In the genomic region with DNA sequence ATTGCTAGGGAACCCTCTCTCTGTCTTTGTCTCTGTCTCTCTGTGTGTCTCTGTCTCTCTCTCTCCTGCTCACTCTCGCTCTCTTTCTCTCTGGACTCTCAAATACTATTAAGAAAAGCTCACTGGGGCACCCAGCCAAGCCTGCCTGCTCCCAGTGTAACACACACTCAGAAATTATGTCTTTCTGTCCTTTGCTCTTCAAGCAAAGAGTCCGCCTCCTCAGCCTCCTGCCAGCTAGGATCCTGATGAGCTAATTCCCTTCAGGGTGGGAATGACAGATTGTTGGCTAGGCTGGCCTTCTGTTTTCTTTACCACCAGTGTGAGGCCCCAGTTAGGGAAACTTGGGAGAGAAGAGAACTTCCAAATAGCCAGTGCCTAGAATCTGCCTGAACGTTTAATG, we compare ENCODE assay signal across 8 mouse cellular contexts. TPM values are rescaled to one million over a fixed set of nuclear protein-coding genes. Genes with fewer than 3 reads are reported as not detected.
A peak's percentile ranks its signal among the peaks of the same experiment; 100 is the strongest.
DNase-seq lines count a peak whose midpoint lies in the region; ATAC-seq and TF ChIP-seq lines count a peak whose summit lies in the region.

No protein-coding gene starts in this region.

- DNase-seq in lung, adult 18-20 months = peak; percentile 51 to 57
- no peak for DNase-seq in lung, adult 2 months
- DNase-seq in cerebellum, adult 9-10 months = peak; percentile 16
- peak; percentile 44 to 47 for DNase-seq in layer of hippocampus, adult 8-10 months (ENCODE audit: low spot score in 2 of 2)
- DNase-seq in ovary, postnatal 14 days (ENCODE audit: low spot score) = peak; percentile 47
- DNase-seq in thymus, postnatal 14 days = no peak

- peak; percentile 73; the same call in 1 of the 2 replicates for ATAC-seq in heart, embryonic 15.5 days (replicated peaks; ENCODE audit: insufficient number of reproducible peaks, insufficient read depth, low FRiP score, low read depth)
- ATAC-seq in activated CD4-positive, CD25-positive, alpha-beta regulatory T cell, adult 4 months = no peak

- H3K27me3 ChIP-seq in heart, embryonic 15.5 days = peaks cover 17% of the 10 kb centered on the region

- no peak for TF ChIP-seq CTCF in lung, adult 2 months (IDR thresholded peaks at IDR 0.05; ENCODE audit: insufficient read depth, low read length)

- 38% methylated on average over 3 of the region's 3 CpGs for WGBS in lung, adult 2 months
- 19% methylated on average over 3 of the region's 3 CpGs for WGBS in heart, embryonic 15.5 days

- no peak overlapping the region for H3K9ac ChIP-seq in heart, embryonic 15.5 days

- no peak for TF ChIP-seq POLR2A in lung, adult 2 months (IDR thresholded peaks at IDR 0.05; ENCODE audit: borderline replicate concordance, extremely low read depth, low read depth, low read length)

- peak overlapping the region; percentile 28 for H3K4me2 ChIP-seq in heart, embryonic 15.5 days

- H3K4me3 ChIP-seq in lung, adult 2 months (replicated peaks; ENCODE audit: extremely low read depth, low read depth, low read length) = no peak overlapping the region
- H3K4me3 ChIP-seq in heart, embryonic 15.5 days = no peak overlapping the region

- H3K4me1 ChIP-seq in lung, adult 2 months (ENCODE audit: control insufficient read depth, insufficient read depth, low read length) = peaks cover 3% of the 10 kb centered on the region; the same call in 1 of the 2 replicates
- peaks cover 21% of the 10 kb centered on the region for H3K4me1 ChIP-seq in heart, embryonic 15.5 days (replicated peaks)

- H3K27ac ChIP-seq in heart, embryonic 15.5 days = peak overlapping the region; percentile 35

- no peaks in the 10 kb centered on the region for H3K36me3 ChIP-seq in heart, embryonic 15.5 days

- no peaks in the 10 kb centered on the region for H3K9me3 ChIP-seq in heart, embryonic 15.5 days (replicated peaks)

RNA-seq across cellular contexts. Expression of a gene that starts 57.1 kb away (rescaled TPM):
- 15.2 and 17.5 TPM in 2 replicates for polyA plus RNA-seq in lung, adult 2 months (2012; rRNA removed)
- polyA plus RNA-seq in heart, embryonic 15.5 days (2015; fragmentation: Nextera tagmentation; extraction: Ambion mirVana) = 17.0 and 21.0 TPM in 2 replicates
- total RNA-seq in layer of hippocampus, adult 8-10 months (2022) = 10 to 100 TPM; 20.9 to 32.8 (median 26.9) TPM
- 10 to 100 TPM; 41.3 to 45.6 TPM for polyA plus RNA-seq in activated CD4-positive, CD25-positive, alpha-beta regulatory T cell, adult 4 months (2017; shearing (Covaris generic))

Comparison
In these comparisons a context has a peak if more than half of its experiments do, and no peak if none do; other contexts are left out.
1. DNase-seq: peak in lung, adult 18-20 months (2 of 2), cerebellum, adult 9-10 months (single experiment), layer of hippocampus, adult 8-10 months (2 of 2) and ovary, postnatal 14 days (single experiment); none in lung, adult 2 months (single experiment) and thymus, postnatal 14 days (single experiment).